In the genomic region with DNA sequence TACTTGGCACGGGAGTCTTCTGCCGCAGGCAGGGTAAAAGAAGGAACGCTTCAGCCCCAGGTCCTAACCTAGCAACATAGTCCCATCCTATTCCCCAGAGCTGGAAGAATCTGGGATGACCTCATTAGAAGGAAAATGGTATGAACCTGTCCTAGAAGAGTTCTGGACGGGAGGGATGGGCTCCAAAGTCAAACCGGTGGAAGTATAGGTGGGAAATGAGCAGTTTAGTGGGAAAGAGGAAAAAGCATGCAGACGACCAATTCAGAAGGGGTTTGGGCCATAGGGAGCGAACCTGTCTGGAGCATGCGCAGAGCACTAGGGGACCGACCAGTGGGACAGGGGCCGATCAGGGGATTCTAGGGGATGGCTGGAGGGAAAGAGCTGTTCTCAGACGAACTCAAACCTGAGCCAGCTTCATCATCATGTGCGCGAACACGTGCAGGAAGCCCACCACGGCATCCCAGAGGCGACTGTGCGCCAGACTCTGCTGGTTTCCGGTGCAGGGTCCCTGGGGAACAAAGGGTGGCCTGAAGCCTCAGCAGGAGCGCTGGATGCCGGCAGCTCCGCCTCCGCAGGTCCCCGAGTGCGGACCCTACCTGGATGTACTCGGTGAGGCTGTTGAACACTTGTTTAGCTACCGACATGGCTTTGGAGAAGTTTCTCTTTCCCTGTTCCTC, we compare ENCODE assay signal across 8 mouse cellular contexts. TPM values are rescaled to one million over a fixed set of nuclear protein-coding genes. Genes with fewer than 3 reads are reported as not detected.
A peak's percentile ranks its signal among the peaks of the same experiment; 100 is the strongest.
DNase-seq lines count a peak whose midpoint lies in the region; ATAC-seq and TF ChIP-seq lines count a peak whose summit lies in the region.

No protein-coding gene starts in this region.

- peak overlapping the region; percentile 58 for H3K4me2 ChIP-seq in kidney, embryonic 16.5 days (replicated peaks; ENCODE audit: low read depth, low read length)
- peak overlapping the region; percentile 81 for H3K4me2 ChIP-seq in heart, embryonic 13.5 days
- H3K4me2 ChIP-seq in limb, embryonic 13.5 days (replicated peaks), result peak overlapping the region; percentile 82

- no peaks in the 10 kb centered on the region for H3K9me3 ChIP-seq in kidney, embryonic 16.5 days (ENCODE audit: low read length)
- H3K9me3 ChIP-seq in heart, embryonic 13.5 days, result 0 out of 2 replicates have a peak, but pooled peaks cover 3% of the 10 kb centered on the region
- no peaks in the 10 kb centered on the region for H3K9me3 ChIP-seq in limb, embryonic 13.5 days

- H3K4me3 ChIP-seq in kidney, embryonic 16.5 days (ENCODE audit: low read length), result peak overlapping the region; percentile 50
- peak overlapping the region; percentile 49 for H3K4me3 ChIP-seq in heart, embryonic 13.5 days
- peak overlapping the region; percentile 51 for H3K4me3 ChIP-seq in limb, embryonic 13.5 days
- peak overlapping the region; percentile 46 for H3K4me3 ChIP-seq in olfactory bulb, adult 2 months (ENCODE audit: insufficient read depth, low read depth, low read length)

- no peak for TF ChIP-seq CTCF in olfactory bulb, adult 2 months (IDR thresholded peaks at IDR 0.05; ENCODE audit: insufficient read depth, low read depth, low read length)

- H3K4me1 ChIP-seq in kidney, embryonic 16.5 days (ENCODE audit: insufficient read depth, low read length), result peaks cover 29% of the 10 kb centered on the region
- H3K4me1 ChIP-seq in heart, embryonic 13.5 days, result peaks cover 21% of the 10 kb centered on the region
- peaks cover 14% of the 10 kb centered on the region for H3K4me1 ChIP-seq in limb, embryonic 13.5 days
- peaks cover 18% of the 10 kb centered on the region for H3K4me1 ChIP-seq in olfactory bulb, adult 2 months (ENCODE audit: control insufficient read depth, insufficient read depth, low read length)

- peak overlapping the region; percentile 71 for H3K9ac ChIP-seq in kidney, embryonic 16.5 days (replicated peaks; ENCODE audit: low read length)
- H3K9ac ChIP-seq in heart, embryonic 13.5 days, result peak overlapping the region; percentile 79
- H3K9ac ChIP-seq in limb, embryonic 13.5 days, result peak overlapping the region; percentile 67

- H3K27me3 ChIP-seq in kidney, embryonic 16.5 days (ENCODE audit: insufficient read depth, low read length), result no peaks in the 10 kb centered on the region
- H3K27me3 ChIP-seq in heart, embryonic 13.5 days (replicated peaks), result peaks cover 18% of the 10 kb centered on the region
- H3K27me3 ChIP-seq in limb, embryonic 13.5 days, result no peaks in the 10 kb centered on the region

- peak; percentile 64 for ATAC-seq in kidney, embryonic 16.5 days (ENCODE audit: low FRiP score, low TSS enrichment)
- no peak for ATAC-seq in heart, embryonic 13.5 days (ENCODE audit: extremely low read depth, insufficient number of reproducible peaks, low FRiP score, low TSS enrichment)
- peak; percentile 67 for ATAC-seq in limb, embryonic 13.5 days (ENCODE audit: low FRiP score, low read depth)

- H3K27ac ChIP-seq in kidney, embryonic 16.5 days (ENCODE audit: low read length), result no peak overlapping the region
- H3K27ac ChIP-seq in heart, embryonic 13.5 days (replicated peaks), result no peak overlapping the region
- peak overlapping the region; percentile 17; the same call in 1 of the 2 replicates for H3K27ac ChIP-seq in limb, embryonic 13.5 days
- no peak overlapping the region for H3K27ac ChIP-seq in olfactory bulb, adult 2 months (ENCODE audit: insufficient read depth, low read depth, low read length)

- WGBS in kidney, embryonic 16.5 days, result 1% methylated on average over 26 of the region's 26 CpGs
- WGBS in heart, embryonic 13.5 days, result 2% methylated on average over 26 of the region's 26 CpGs
- WGBS in limb, embryonic 13.5 days, result 1% methylated on average over 26 of the region's 26 CpGs
- WGBS in olfactory bulb, adult 2 months, result 1% methylated on average over 26 of the region's 26 CpGs

- no peak for TF ChIP-seq POLR2A in olfactory bulb, adult 2 months (IDR thresholded peaks at IDR 0.05; ENCODE audit: insufficient read depth, low read depth, low read length)

- no peak for DNase-seq in kidney, adult 18-20 months
- DNase-seq in embryo, embryonic 10.5 days (ENCODE audit: low spot score), result peak; percentile 78
- no peak for DNase-seq in Muller cell, postnatal 12 days (ENCODE audit: inconsistent ontology term)
- no peak for DNase-seq in ovary, postnatal 14 days (ENCODE audit: low spot score)

- H3K36me3 ChIP-seq in kidney, embryonic 16.5 days (ENCODE audit: insufficient read depth, low read length), result no peaks in the 10 kb centered on the region
- no peaks in the 10 kb centered on the region for H3K36me3 ChIP-seq in heart, embryonic 13.5 days
- H3K36me3 ChIP-seq in limb, embryonic 13.5 days, result no peaks in the 10 kb centered on the region

RNA-seq across cellular contexts. Expression of a gene that starts 58.3 kb away (rescaled TPM):
- 9.7 and 10.1 TPM in 2 replicates for polyA plus RNA-seq in kidney, embryonic 16.5 days (2015; fragmentation: Nextera tagmentation; extraction: Ambion mirVana)
- 3.4 and 5.3 TPM in 2 replicates for polyA plus RNA-seq in heart, embryonic 13.5 days (2015; fragmentation: Nextera tagmentation; extraction: Ambion mirVana)
- polyA plus RNA-seq in limb, embryonic 13.5 days (2015; fragmentation: Nextera tagmentation; extraction: Ambion mirVana), result 9.5 and 10.0 TPM in 2 replicates
- polyA plus RNA-seq in olfactory bulb, adult 2 months (2012; ENCODE audit: insufficient read depth, insufficient read length, low replicate concordance, missing spikeins), result not detected in 2 replicates

RNA-seq across cellular contexts. Expression of a gene that starts 58.5 kb away (rescaled TPM):
- 406 and 407 TPM in 2 replicates for polyA plus RNA-seq in kidney, embryonic 16.5 days (2015; fragmentation: Nextera tagmentation; extraction: Ambion mirVana)
- polyA plus RNA-seq in heart, embryonic 13.5 days (2015; fragmentation: Nextera tagmentation; extraction: Ambion mirVana), result 257 and 300 TPM in 2 replicates
- 422 and 454 TPM in 2 replicates for polyA plus RNA-seq in limb, embryonic 13.5 days (2015; fragmentation: Nextera tagmentation; extraction: Ambion mirVana)
- not detected in 2 replicates for polyA plus RNA-seq in olfactory bulb, adult 2 months (2012; ENCODE audit: insufficient read depth, insufficient read length, low replicate concordance, missing spikeins)

Comparison
In these comparisons a context has a peak if more than half of its experiments do, and no peak if none do; other contexts are left out.
1. RNA of a gene that starts 58.5 kb away (polyA plus RNA-seq): 422 to 454 TPM in limb, embryonic 13.5 days, 406 to 407 TPM in kidney, embryonic 16.5 days and 257 to 300 TPM in heart, embryonic 13.5 days; not detected in olfactory bulb, adult 2 months; every median in the first group is over 100 times any median in the second.
2. Peak in every context shown above with its lines, with median percentiles within 50 percentile points of each other: H3K4me2 ChIP-seq, H3K4me3 ChIP-seq and H3K9ac ChIP-seq.